Mouse (Mus musculus): ENCODE data around the gene Vwa7.

DNA sequence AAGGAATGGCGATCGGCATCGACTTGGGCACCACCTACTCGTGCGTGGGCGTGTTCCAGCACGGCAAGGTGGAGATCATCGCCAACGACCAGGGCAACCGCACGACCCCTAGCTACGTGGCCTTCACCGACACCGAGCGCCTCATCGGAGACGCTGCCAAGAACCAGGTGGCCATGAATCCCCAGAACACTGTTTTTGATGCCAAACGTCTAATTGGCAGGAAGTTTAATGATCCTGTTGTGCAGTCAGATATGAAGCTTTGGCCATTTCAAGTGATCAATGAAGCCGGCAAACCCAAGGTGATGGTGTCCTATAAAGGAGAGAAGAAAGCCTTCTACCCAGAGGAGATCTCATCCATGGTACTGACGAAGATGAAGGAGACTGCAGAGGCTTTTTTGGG lies 39.4 kb upstream of the Vwa7 start:
- TF ChIP-seq CTCF (IDR thresholded peaks at IDR 0.05 in 2 of 3, conservative IDR thresholded peaks at IDR 0.05 in 1 of 3; ENCODE audit: control insufficient read depth in 1 of 3, insufficient read depth in 1 of 3, low read depth in 2 of 3, low read length in 3 of 3, poor library complexity in 1 of 3, severe bottlenecking in 1 of 3) = no peak
- no peak for TF ChIP-seq MAFK (IDR thresholded peaks at IDR 0.05; ENCODE audit: borderline replicate concordance, low read depth, low read length)
- TF ChIP-seq HCFC1 (IDR thresholded peaks at IDR 0.05; ENCODE audit: low read depth, low read length) = no peak
- TF ChIP-seq NELFE (IDR thresholded peaks at IDR 0.05; ENCODE audit: low read depth, low read length) = no peak
- TF ChIP-seq EP300 (IDR thresholded peaks at IDR 0.05; ENCODE audit: low read depth in 1 of 2, low read length in 2 of 2) = no peak
- no peak for TF ChIP-seq GABPA (IDR thresholded peaks at IDR 0.05; ENCODE audit: low read depth, low read length)

Data from MEL (cell line).